Mouse (Mus musculus) embryonic facial prominence, embryonic 15.5 days (tissue): ENCODE results near the gene Slmap. TPM values are rescaled to one million over a fixed set of nuclear protein-coding genes. Genes with fewer than 3 reads are reported as not detected.
"Not testable (repeated sequence)": the region's sequence is repeated elsewhere in the genome, so short reads cannot be mapped to it uniquely, and the experiment has no call there.

Experiments used
- ATAC-seq: fragments of 200-750 bp; cut with Nextera tagmentation; 2 replicates; pipeline ENCODE4 v1.8.0; 2017; ENCODE audit warnings: low read depth, moderate TSS enrichment; ENCODE audit not compliant: insufficient number of reproducible peaks, low FRiP score, low TSS enrichment
- H3K27ac ChIP-seq: fragments of 300-500 bp; sonication (generic); replicated peaks from 2 replicates; pipeline ENCODE4 v1.5.1; 2015; ENCODE audit warnings: mild to moderate bottlenecking, inconsistent platforms
- H3K27me3 ChIP-seq: fragments of 300-500 bp; sonication (generic); 2 replicates; pipeline ENCODE4 v1.6.1; 2015; ENCODE audit warnings: inconsistent platforms
- H3K36me3 ChIP-seq: fragments of 300-500 bp; sonication (generic); 2 replicates; pipeline ENCODE4 v1.6.1; 2015; ENCODE audit warnings: mild to moderate bottlenecking, inconsistent platforms
- H3K4me1 ChIP-seq: fragments of 300-500 bp; sonication (generic); 2 replicates; pipeline ENCODE4 v1.6.1; 2015; ENCODE audit warnings: inconsistent platforms
- H3K4me2 ChIP-seq: fragments of 300-500 bp; sonication (generic); replicated peaks from 2 replicates; pipeline ENCODE4 v1.6.1; 2015; ENCODE audit warnings: mild to moderate bottlenecking, inconsistent platforms
- H3K4me3 ChIP-seq: fragments of 300-500 bp; sonication (generic); replicated peaks from 2 replicates; pipeline ENCODE4 v1.5.1; 2015; ENCODE audit warnings: mild to moderate bottlenecking, inconsistent platforms
- H3K9ac ChIP-seq: fragments of 300-500 bp; sonication (generic); 2 replicates; pipeline ENCODE4 v1.6.1; 2015; ENCODE audit warnings: inconsistent platforms
- H3K9me3 ChIP-seq: fragments of 300-500 bp; sonication (generic); replicated peaks from 2 replicates; pipeline ENCODE4 v1.6.1; 2016; ENCODE audit warnings: inconsistent platforms
- WGBS: fragments of 180-500 bp; shearing (Covaris S2); methylation state at CpG from one replicate; pipeline ENCODE4 v1.1.7; 2015; 5-methylcytosine and 5-hydroxymethylcytosine counted together
- polyA plus RNA-seq: library from polyadenylated mRNA; unstranded; fragments of >200 nt; fragmentation: Nextera tagmentation; extraction: Ambion mirVana; gene quantifications from 2 replicates; pipeline ENCODE4 v1.2.1, GENCODE M21; 2015

Slmap gene
- polyA plus RNA-seq, 1 experiment from 2014 or later, result 19.5 TPM

- ATAC-seq, result no peak
Measured at GRCm38 (mm10) chr14:26436304-26436703, 98.4 kb downstream of the Slmap start.

GRCm38 (mm10) chr14:26432320-26432719 lies 102.4 kb downstream of the Slmap start:
- Histone ChIP-seq H3K9ac (no peak overlapping the region), H3K4me2 (no peak overlapping the region), H3K9me3 (no peaks in the 10 kb centered on the region), H3K4me1 (no peaks in the 10 kb centered on the region), H3K27me3 (no peaks in the 10 kb centered on the region), H3K36me3 (peaks cover 12% of the 10 kb centered on the region; the same call in 1 of the 2 replicates), H3K27ac (no peak overlapping the region), H3K4me3 (no peak overlapping the region)
- ATAC-seq, result no peak
- 78% methylated on average over 2 of the region's 2 CpGs for WGBS

More at GRCm38 (mm10) chr14:26436304-26436703, 98.4 kb downstream of the Slmap start:
- Histone ChIP-seq H3K4me3 (no peak overlapping the region), H3K27ac (no peak overlapping the region), H3K27me3 (no peaks in the 10 kb centered on the region), H3K36me3 (peaks cover 10% of the 10 kb centered on the region; the same call in 1 of the 2 replicates), H3K4me1 (no peaks in the 10 kb centered on the region; the same call in 1 of the 2 replicates), H3K4me2 (no peak overlapping the region), H3K9me3 (no peaks in the 10 kb centered on the region), H3K9ac (no peak overlapping the region)

GRCm38 (mm10) chr14:26431919-26432318 lies 102.8 kb downstream of the Slmap start:
- Histone ChIP-seq H3K36me3 (peaks cover 16% of the 10 kb centered on the region), H3K9me3 (no peaks in the 10 kb centered on the region), H3K27me3 (no peaks in the 10 kb centered on the region), H3K4me3 (no peak overlapping the region), H3K27ac (no peak overlapping the region), H3K4me1 (no peaks in the 10 kb centered on the region), H3K4me2 (no peak overlapping the region), H3K9ac (no peak overlapping the region)
- no peak for ATAC-seq
- 79% methylated on average over 2 of the region's 2 CpGs for whole genome bisulfite sequencing

DNA sequence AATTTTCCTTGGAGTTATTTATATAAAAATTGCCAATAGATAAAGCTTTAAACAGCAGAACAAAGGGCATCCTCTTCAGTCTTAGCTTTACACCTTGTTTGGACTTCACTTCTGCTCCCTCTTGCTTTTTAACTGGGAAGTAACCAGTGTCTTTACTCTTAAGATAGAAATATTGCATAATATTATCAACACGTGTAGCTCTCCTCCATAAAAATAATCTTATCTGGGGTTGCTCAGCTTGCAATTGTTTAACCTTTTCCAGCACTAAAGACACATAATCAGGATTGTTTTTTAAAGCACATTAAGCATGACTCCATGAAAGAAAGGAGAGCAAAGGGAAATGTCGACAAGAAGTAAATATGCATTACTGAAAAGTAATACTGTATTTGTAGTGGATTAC lies 114.5 kb downstream of the Slmap start:
- H3K9ac ChIP-seq, result no peak overlapping the region
- H3K4me3 ChIP-seq, result no peak overlapping the region
- ATAC-seq, result no peak
- H3K9me3 ChIP-seq, result no peaks in the 10 kb centered on the region
- WGBS, result 48% methylated on average over 2 of the region's 2 CpGs
- H3K27ac ChIP-seq, result no peak overlapping the region
- H3K27me3 ChIP-seq, result no peaks in the 10 kb centered on the region
- 0 out of 2 replicates have a peak, but pooled peaks cover 2% of the 10 kb centered on the region for H3K4me1 ChIP-seq
- peaks cover 15% of the 10 kb centered on the region; the same call in 1 of the 2 replicates for H3K36me3 ChIP-seq
- no peak overlapping the region for H3K4me2 ChIP-seq

- no peaks in the 10 kb centered on the region for H3K27me3 ChIP-seq
- H3K27ac ChIP-seq, result 0 out of 2 replicates have a peak overlapping the region, but pooled peaks have one; percentile 17
- peaks cover 14% of the 10 kb centered on the region; the same call in 1 of the 2 replicates for H3K36me3 ChIP-seq
- no peak overlapping the region for H3K9ac ChIP-seq
- no peak overlapping the region for H3K4me2 ChIP-seq
- H3K4me3 ChIP-seq, result no peak overlapping the region
- H3K9me3 ChIP-seq, result no peaks in the 10 kb centered on the region
- no peak for ATAC-seq
- WGBS, result 35% methylated on average over 5 of the region's 5 CpGs
- 0 out of 2 replicates have a peak, but pooled peaks cover 2% of the 10 kb centered on the region for H3K4me1 ChIP-seq
Measured at GRCm38 (mm10) chr14:26417956-26418355, 116.8 kb downstream of the Slmap start.

- Histone ChIP-seq H3K27ac (no peak overlapping the region), H3K36me3 (peaks cover 10% of the 10 kb centered on the region; the same call in 1 of the 2 replicates), H3K4me1 (0 out of 2 replicates have a peak, but pooled peaks cover 2% of the 10 kb centered on the region), H3K27me3 (no peaks in the 10 kb centered on the region), H3K9ac (no peak overlapping the region), H3K4me2 (no peak overlapping the region), H3K4me3 (no peak overlapping the region), H3K9me3 (no peaks in the 10 kb centered on the region)
- ATAC-seq, result no peak
- WGBS, result 67% methylated on average over 4 of the region's 4 CpGs
Measured at GRCm38 (mm10) chr14:26417088-26417487, 117.6 kb downstream of the Slmap start.

- Histone ChIP-seq H3K4me3 (no peak overlapping the region), H3K36me3 (peaks cover 2% of the 10 kb centered on the region; the same call in 1 of the 2 replicates), H3K9ac (no peak overlapping the region), H3K27me3 (no peaks in the 10 kb centered on the region), H3K9me3 (no peaks in the 10 kb centered on the region), H3K27ac (no peak overlapping the region), H3K4me2 (no peak overlapping the region), H3K4me1 (0 out of 2 replicates have a peak, but pooled peaks cover 2% of the 10 kb centered on the region)
- WGBS, result 81% methylated on average over 1 of the region's 1 CpGs
- ATAC-seq, result no peak
Measured at GRCm38 (mm10) chr14:26413581-26413980, 121.2 kb downstream of the Slmap start.

GRCm38 (mm10) chr14:26406746-26407145 lies 128.0 kb downstream of the Slmap start:
- Histone ChIP-seq H3K4me3 (no peak overlapping the region), H3K9ac (no peak overlapping the region), H3K27ac (no peak overlapping the region), H3K4me1 (no peaks in the 10 kb centered on the region), H3K27me3 (no peaks in the 10 kb centered on the region), H3K9me3 (no peaks in the 10 kb centered on the region), H3K36me3 (0 out of 2 replicates have a peak, but pooled peaks cover 9% of the 10 kb centered on the region), H3K4me2 (no peak overlapping the region)
- no peak for ATAC-seq
- 92% methylated on average over 7 of the region's 7 CpGs for WGBS

- H3K9me3 ChIP-seq, result no peaks in the 10 kb centered on the region
- no peak overlapping the region for H3K27ac ChIP-seq
- no peaks in the 10 kb centered on the region for H3K36me3 ChIP-seq
- WGBS, result 91% methylated on average over 7 of the region's 7 CpGs
- no peak overlapping the region for H3K4me3 ChIP-seq
- H3K27me3 ChIP-seq, result no peaks in the 10 kb centered on the region
- H3K4me2 ChIP-seq, result no peak overlapping the region
- no peak for ATAC-seq
- no peaks in the 10 kb centered on the region for H3K4me1 ChIP-seq
- H3K9ac ChIP-seq, result no peak overlapping the region
Measured at GRCm38 (mm10) chr14:26398508-26399160, 136.1 kb downstream of the Slmap start.

DNA sequence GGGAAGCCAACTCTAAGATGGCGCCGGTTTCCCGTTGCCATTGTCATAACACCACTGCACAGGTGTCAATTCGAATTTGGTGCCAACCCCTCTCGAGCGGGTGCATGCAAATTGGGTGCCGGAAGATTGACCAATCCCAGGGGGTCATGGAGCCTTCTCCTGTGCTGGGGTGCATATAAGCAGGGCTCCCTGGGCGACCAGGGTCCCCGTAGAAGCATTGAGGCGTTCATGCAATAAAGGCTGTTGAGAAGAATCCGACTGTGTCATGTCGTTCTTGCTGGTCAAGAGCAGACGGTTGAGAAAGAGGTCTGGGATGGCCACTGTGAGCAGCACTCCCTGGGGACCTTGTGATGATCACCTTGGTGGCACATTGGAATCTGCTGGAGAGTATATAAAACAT lies 142.9 kb downstream of the Slmap start:
- no peak for ATAC-seq
- Histone ChIP-seq H3K27ac (no peak overlapping the region), H3K9me3 (no peaks in the 10 kb centered on the region), H3K4me2 (no peak overlapping the region), H3K9ac (no peak overlapping the region), H3K36me3 (no peaks in the 10 kb centered on the region), H3K4me3 (no peak overlapping the region), H3K27me3 (no peaks in the 10 kb centered on the region), H3K4me1 (no peaks in the 10 kb centered on the region)
- WGBS, result 88% methylated on average over 13 of the region's 13 CpGs

GRCm38 (mm10) chr14:26388961-26389360 lies 145.8 kb downstream of the Slmap start:
- not testable (repeated sequence) for H3K27me3 ChIP-seq, H3K4me1 ChIP-seq, ATAC-seq, H3K4me2 ChIP-seq, H3K36me3 ChIP-seq, H3K27ac ChIP-seq, H3K9me3 ChIP-seq, H3K9ac ChIP-seq, H3K4me3 ChIP-seq
- 81% methylated on average over 2 of the region's 2 CpGs for WGBS

DNA sequence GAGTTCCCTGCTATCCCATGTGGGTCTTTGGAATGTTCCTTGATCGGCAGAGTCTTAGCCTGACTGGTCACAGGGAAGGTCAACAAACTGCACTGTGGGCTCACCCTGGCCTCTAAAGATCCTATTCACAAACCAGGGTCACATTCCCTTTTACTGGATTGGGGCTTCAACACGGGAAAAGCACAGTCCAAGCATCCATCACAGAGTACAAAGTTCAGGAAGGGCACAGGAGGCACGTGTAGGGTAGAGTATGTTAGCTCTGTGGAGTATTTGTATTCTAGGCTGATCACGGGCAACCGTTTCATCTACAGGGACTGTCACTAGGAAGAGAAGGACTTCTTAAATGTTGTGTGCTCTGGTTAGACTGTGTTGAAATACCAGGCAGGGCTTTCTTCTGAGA lies 147.7 kb downstream of the Slmap start:
- H3K27ac ChIP-seq, H3K4me1 ChIP-seq, H3K9ac ChIP-seq, H3K36me3 ChIP-seq, ATAC-seq, H3K27me3 ChIP-seq, H3K4me3 ChIP-seq, H3K4me2 ChIP-seq, H3K9me3 ChIP-seq: not testable (repeated sequence)
- 78% methylated on average over 5 of the region's 5 CpGs for WGBS
